Mouse (Mus musculus) heart, embryonic 15.5 days (tissue): Measurements from ENCODE around the gene Siva1. TPM values are rescaled to one million over a fixed set of nuclear protein-coding genes. Genes with fewer than 3 reads are reported as not detected.

Experiments
- ATAC-seq: fragments of 200-750 bp; cut with Nextera tagmentation; replicated peaks from 2 replicates; pipeline ENCODE4 v1.8.0; 2017; ENCODE audit warnings: low read depth, moderate TSS enrichment; ENCODE audit not compliant: insufficient number of reproducible peaks, insufficient read depth, low FRiP score
- H3K27ac ChIP-seq: fragments of 300-500 bp; sonication (generic); 2 replicates; pipeline ENCODE4 v1.5.1; 2015; ENCODE audit warnings: mild to moderate bottlenecking, inconsistent platforms
- H3K27me3 ChIP-seq: fragments of 300-500 bp; sonication (generic); 2 replicates; pipeline ENCODE4 v1.6.1; 2015; ENCODE audit warnings: inconsistent platforms
- H3K36me3 ChIP-seq: fragments of 300-500 bp; sonication (generic); 2 replicates; pipeline ENCODE4 v1.6.1; 2015; ENCODE audit warnings: mild to moderate bottlenecking, inconsistent platforms
- H3K4me1 ChIP-seq: fragments of 300-500 bp; sonication (generic); replicated peaks from 2 replicates; pipeline ENCODE4 v1.6.1; 2015; ENCODE audit warnings: inconsistent platforms
- H3K4me2 ChIP-seq: fragments of 300-500 bp; sonication (generic); 2 replicates; pipeline ENCODE4 v1.6.1; 2015; ENCODE audit warnings: inconsistent platforms, mild to moderate bottlenecking, moderate library complexity
- H3K4me3 ChIP-seq: fragments of 300-500 bp; sonication (generic); 2 replicates; pipeline ENCODE4 v1.5.1; 2015; ENCODE audit warnings: mild to moderate bottlenecking, inconsistent platforms
- H3K9ac ChIP-seq: fragments of 300-500 bp; sonication (generic); 2 replicates; pipeline ENCODE4 v1.6.1; 2015; ENCODE audit warnings: mild to moderate bottlenecking, inconsistent platforms
- H3K9me3 ChIP-seq: fragments of 300-500 bp; sonication (generic); replicated peaks from 2 replicates; pipeline ENCODE4 v1.6.1; 2016; ENCODE audit warnings: inconsistent platforms
- WGBS: fragments of 180-500 bp; shearing (Covaris S2); methylation state at CpG from one replicate; pipeline ENCODE4 v1.1.7; 2015; ENCODE audit warnings: mixed read lengths; 5-methylcytosine and 5-hydroxymethylcytosine counted together
- microRNA-seq: library from miRNA; unstranded; fragments of <30 nt; microRNA quantifications from one replicate; pipeline ENCODE4, GENCODE M21; 2016
- polyA plus RNA-seq: library from polyadenylated mRNA; unstranded; fragments of >200 nt; fragmentation: Nextera tagmentation; extraction: Ambion mirVana; gene quantifications from 2 replicates; pipeline ENCODE4 v1.2.1, GENCODE M21; 2015

The Siva1 gene
- polyA plus RNA-seq, 1 experiment from 2014 or later = 95.4 TPM

GRCm38 (mm10) chr12:112679027-112679996, 34.8 kb downstream of the Siva1 start:
- no peaks in the 10 kb centered on the region for H3K9me3 ChIP-seq
- H3K9ac ChIP-seq = peak overlapping the region; percentile 81
- no peaks in the 10 kb centered on the region for H3K36me3 ChIP-seq
- peak overlapping the region; percentile 86 for H3K27ac ChIP-seq
- 5% methylated on average over 78 of the region's 87 CpGs for WGBS
- H3K27me3 ChIP-seq = peaks cover 21% of the 10 kb centered on the region
- H3K4me3 ChIP-seq = peak overlapping the region; percentile 85
- peak overlapping the region; percentile 89 for H3K4me2 ChIP-seq
- peak; percentile 15; the same call in 1 of the 2 replicates for ATAC-seq
- H3K4me1 ChIP-seq = peaks cover 41% of the 10 kb centered on the region

GRCm38 (mm10) chr12:112683351-112683750, 38.9 kb downstream of the Siva1 start:
- no peak overlapping the region for H3K4me3 ChIP-seq
- H3K4me2 ChIP-seq = no peak overlapping the region
- no peak for ATAC-seq
- H3K4me1 ChIP-seq = peaks cover 14% of the 10 kb centered on the region
- H3K27me3 ChIP-seq = peaks cover 24% of the 10 kb centered on the region
- H3K9ac ChIP-seq = no peak overlapping the region
- no peaks in the 10 kb centered on the region for H3K36me3 ChIP-seq
- 72% methylated on average over 7 of the region's 7 CpGs for WGBS
- H3K27ac ChIP-seq = no peak overlapping the region
- no peaks in the 10 kb centered on the region for H3K9me3 ChIP-seq

- Histone ChIP-seq H3K36me3 (no peaks in the 10 kb centered on the region), H3K9ac (no peak overlapping the region), H3K9me3 (no peaks in the 10 kb centered on the region), H3K4me1 (peaks cover 16% of the 10 kb centered on the region), H3K4me2 (0 out of 2 replicates have a peak overlapping the region, but pooled peaks have one; percentile 8), H3K27me3 (peaks cover 5% of the 10 kb centered on the region; the same call in 1 of the 2 replicates), H3K4me3 (no peak overlapping the region), H3K27ac (no peak overlapping the region)
- no peak for ATAC-seq
- 41% methylated on average over 15 of the region's 15 CpGs for WGBS
Measured at GRCm38 (mm10) chr12:112688458-112688857, 44.0 kb downstream of the Siva1 start.

GRCm38 (mm10) chr12:112693185-112694126, 49.0 kb downstream of the Siva1 start:
- Histone ChIP-seq H3K4me1 (peaks cover 21% of the 10 kb centered on the region), H3K36me3 (no peaks in the 10 kb centered on the region), H3K4me3 (peak overlapping the region; percentile 62), H3K9me3 (no peaks in the 10 kb centered on the region), H3K9ac (peak overlapping the region; percentile 84), H3K27ac (peak overlapping the region; percentile 82), H3K27me3 (peaks cover 2% of the 10 kb centered on the region; the same call in 1 of the 2 replicates), H3K4me2 (peak overlapping the region; percentile 78)
- peak; percentile 98 for ATAC-seq
- WGBS = 3% methylated on average over 54 of the region's 54 CpGs

- peak overlapping the region; percentile 84 for H3K9ac ChIP-seq
- 75% methylated on average over 10 of the region's 10 CpGs for WGBS
Measured at GRCm38 (mm10) chr12:112694127-112694475, 49.6 kb downstream of the Siva1 start.

GRCm38 (mm10) chr12:112696806-112697425, 52.4 kb downstream of the Siva1 start:
- Histone ChIP-seq H3K4me3 (no peak overlapping the region), H3K27me3 (peaks cover 22% of the 10 kb centered on the region), H3K9me3 (no peaks in the 10 kb centered on the region), H3K27ac (no peak overlapping the region), H3K4me2 (no peak overlapping the region), H3K4me1 (peaks cover 25% of the 10 kb centered on the region), H3K36me3 (no peaks in the 10 kb centered on the region), H3K9ac (no peak overlapping the region)
- 81% methylated on average over 3 of the region's 3 CpGs for WGBS
- no peak for ATAC-seq

More at GRCm38 (mm10) chr12:112694127-112694475, 49.6 kb downstream of the Siva1 start:
- Histone ChIP-seq H3K9me3 (no peaks in the 10 kb centered on the region), H3K27me3 (peaks cover under 1% of the 10 kb centered on the region; the same call in 1 of the 2 replicates), H3K4me1 (peaks cover 17% of the 10 kb centered on the region), H3K4me3 (peak overlapping the region; percentile 62), H3K27ac (peak overlapping the region; percentile 82; the same call in 1 of the 2 replicates), H3K4me2 (peak overlapping the region; percentile 78), H3K36me3 (no peaks in the 10 kb centered on the region)
- ATAC-seq = no peak

Small RNA genes within 50 kb of the gene (microRNA-seq; reads per million reads assigned to microRNA genes)
- gene Mir6939 = not detected

Other genes with a start within 250 kb of the Siva1 start
- 5.3 and 6.0 TPM in 2 replicates for gene A530016L24Rik, start 155.2 kb upstream of the Siva1 start, polyA plus RNA-seq
- gene Tmem179, start 127.9 kb upstream of the Siva1 start, polyA plus RNA-seq = 0.39 and 0.99 TPM in 2 replicates
- gene Inf2, start 55.9 kb upstream of the Siva1 start, polyA plus RNA-seq = 3.1 and 3.4 TPM in 2 replicates
- gene Adssl1, start 24.6 kb upstream of the Siva1 start, polyA plus RNA-seq = 85.8 and 93.7 TPM in 2 replicates
- gene Akt1, start 30.2 kb downstream of the Siva1 start, polyA plus RNA-seq = 139 and 169 TPM in 2 replicates
- 4.8 and 7.6 TPM in 2 replicates for gene Zbtb42, start 34.1 kb downstream of the Siva1 start, polyA plus RNA-seq
- 4.8 and 7.9 TPM in 2 replicates for gene Cep170b, start 75.8 kb downstream of the Siva1 start, polyA plus RNA-seq
- gene Pld4, start 116.0 kb downstream of the Siva1 start, polyA plus RNA-seq = 7.2 and 34.0 TPM in 2 replicates
- 2.1 and 2.4 TPM in 2 replicates for gene Ahnak2, start 158.0 kb downstream of the Siva1 start, polyA plus RNA-seq
- gene Clba1, start 164.3 kb downstream of the Siva1 start, polyA plus RNA-seq = 5.7 and 7.3 TPM in 2 replicates
- 34.6 and 53.3 TPM in 2 replicates for gene Cdca4, start 184.7 kb downstream of the Siva1 start, polyA plus RNA-seq
- gene Gpr132, start 223.5 kb downstream of the Siva1 start, polyA plus RNA-seq = 0.19 and 2.2 TPM in 2 replicates